Mouse (Mus musculus) monocyte, adult 5-6 weeks (primary cell): ENCODE measurements around the gene Lrp11. TPM values are rescaled to one million over a fixed set of nuclear protein-coding genes. Genes with fewer than 3 reads are reported as not detected.
"Not testable (repeated sequence)": the region's sequence is repeated elsewhere in the genome, so short reads cannot be mapped to it uniquely, and the experiment has no call there.

Source experiments
- ATAC-seq: fragments of 153-309, 156-312 bp; replicated peaks from 2 replicates; pipeline ENCODE4 v1.8.0; 2017; ENCODE audit warnings: mild to moderate bottlenecking; ENCODE audit not compliant: low TSS enrichment, insufficient number of reproducible peaks, severe bottlenecking, poor library complexity, low FRiP score
- total RNA-seq: library from RNA; stranded (forward); fragments of 200-1000, 200-491, 200-594 nt; gene quantifications from 3 replicates; pipeline ENCODE4 v1.2.3, GENCODE M21; 2017

Lrp11 gene
- total RNA-seq, 1 experiment from 2014 or later: 1.9 TPM

DNA sequence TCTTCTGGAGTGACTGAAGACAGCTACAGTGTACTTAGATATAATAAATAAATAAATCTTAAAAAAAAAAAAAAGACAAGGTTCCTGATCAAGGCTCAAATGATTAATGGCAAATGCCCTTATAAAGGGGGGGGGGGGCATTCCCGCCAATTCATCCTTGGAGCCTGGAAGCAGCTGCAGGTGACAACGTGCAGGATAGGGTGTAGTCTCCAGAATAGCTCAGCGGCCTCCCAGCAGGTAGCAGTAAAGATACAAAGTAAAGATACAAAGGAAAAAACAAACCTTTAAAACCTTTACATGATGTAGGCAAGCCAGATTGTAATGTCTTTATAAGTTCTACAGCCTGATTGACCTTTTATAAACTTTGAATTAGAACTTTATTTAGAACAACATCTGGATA is 28.0 kb downstream of the Lrp11 start:
- ATAC-seq: not testable (repeated sequence)

DNA sequence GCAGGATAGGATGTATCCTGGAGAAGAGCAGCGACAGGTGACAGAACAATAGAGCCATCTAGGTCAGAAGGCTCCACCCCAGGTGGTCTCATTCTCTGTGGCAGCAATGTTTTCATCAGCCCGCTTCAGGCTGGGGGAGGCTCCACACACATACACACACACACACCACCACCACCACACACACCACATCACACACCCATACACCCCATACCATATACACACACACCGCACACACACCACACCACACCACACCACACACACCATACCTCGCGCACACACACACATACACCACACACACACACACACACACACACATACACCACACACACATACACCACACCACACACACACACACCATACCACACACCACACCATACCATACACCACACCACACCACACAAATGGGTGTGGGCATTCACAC is 30.2 kb downstream of the Lrp11 start:
- ATAC-seq: no peak

DNA sequence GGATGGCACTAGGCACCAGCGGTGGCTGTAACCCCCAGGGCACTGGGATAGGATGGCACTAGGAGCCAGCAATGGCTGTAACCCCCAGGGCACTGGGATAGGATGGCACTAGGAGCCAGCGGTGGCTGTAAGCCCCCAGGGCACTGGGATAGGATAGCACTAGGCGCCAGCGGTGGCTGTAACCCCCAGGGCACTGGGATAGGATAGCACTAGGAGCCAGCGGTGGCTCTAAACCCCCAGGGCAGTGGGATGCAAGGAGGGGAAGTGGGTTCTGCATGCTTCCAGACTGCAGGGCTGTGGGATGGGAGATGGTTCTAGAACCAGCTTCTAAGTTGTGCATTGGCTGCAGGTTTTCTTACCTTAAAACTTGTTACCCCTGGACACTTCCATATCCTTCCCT is 31.1 kb downstream of the Lrp11 start:
- no peak for ATAC-seq

DNA sequence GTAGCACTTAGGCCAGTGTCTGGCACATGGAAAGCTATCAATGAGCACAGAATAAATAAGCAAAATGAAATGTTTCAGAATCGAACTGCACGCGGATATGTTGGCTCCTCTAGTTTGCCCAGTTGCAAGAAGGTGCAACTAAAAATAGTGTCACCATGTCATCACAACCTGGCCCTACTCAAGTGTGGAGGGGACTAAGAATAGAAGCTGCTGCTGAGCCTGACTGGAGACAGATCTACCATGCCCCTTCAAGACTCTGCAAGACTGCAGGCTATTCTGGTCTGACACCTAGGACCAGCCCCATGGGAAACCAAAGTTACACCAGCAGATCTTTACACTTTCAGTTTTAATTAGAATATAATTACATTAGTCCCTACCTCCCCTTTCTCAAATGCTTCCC is 32.8 kb downstream of the Lrp11 start:
- no peak for ATAC-seq

DNA sequence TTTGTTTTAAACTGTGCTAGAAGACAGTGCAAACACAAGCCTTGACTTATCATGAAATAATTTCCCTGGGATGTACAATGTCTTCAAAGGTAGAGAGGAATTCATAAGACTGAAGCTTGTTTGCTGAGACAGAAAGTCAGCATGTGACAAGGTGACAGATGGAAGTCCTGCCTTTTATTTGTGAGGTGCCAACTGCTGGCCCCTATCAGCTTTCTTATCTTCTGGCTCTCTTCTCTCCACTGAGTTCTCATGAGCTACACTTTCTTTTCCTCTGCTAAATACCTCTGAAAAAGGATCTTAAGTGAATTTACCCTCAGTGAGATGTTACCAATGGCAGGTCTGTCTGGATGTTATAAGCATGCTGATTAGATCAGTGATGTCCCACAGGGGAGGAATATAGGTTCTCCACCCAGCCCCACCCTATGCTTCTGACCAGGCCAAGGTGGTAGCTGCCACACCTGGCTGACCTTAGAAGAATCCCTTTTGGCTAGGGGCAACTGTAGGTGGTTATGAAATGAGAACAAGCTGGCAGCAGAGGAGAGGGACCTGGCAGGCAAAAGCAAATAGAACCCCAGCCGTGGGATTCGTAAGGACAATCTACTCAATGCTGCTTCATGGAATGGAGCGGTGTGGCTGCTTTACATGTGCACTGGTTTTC is 34.4 kb downstream of the Lrp11 start:
- ATAC-seq: no peak

DNA sequence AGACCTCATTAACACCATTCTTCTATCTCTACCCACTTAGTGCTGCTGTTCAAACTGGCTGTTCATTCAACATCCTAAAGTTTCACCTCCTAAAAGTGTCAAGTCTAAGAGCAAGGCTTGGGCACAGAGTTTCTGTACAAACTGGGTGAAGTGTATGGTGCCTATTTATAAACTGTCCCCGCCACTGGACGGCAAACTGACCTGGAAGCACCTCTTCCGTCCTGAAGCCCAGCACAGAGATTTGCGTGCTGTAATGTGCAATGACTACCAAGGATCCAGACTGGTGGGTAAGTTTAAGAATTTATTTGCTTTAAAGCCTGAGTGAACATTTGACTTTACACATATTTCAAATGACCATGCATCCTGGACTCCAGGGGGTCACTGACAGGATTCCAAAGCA is 39.5 kb downstream of the Lrp11 start:
- no peak for ATAC-seq

DNA sequence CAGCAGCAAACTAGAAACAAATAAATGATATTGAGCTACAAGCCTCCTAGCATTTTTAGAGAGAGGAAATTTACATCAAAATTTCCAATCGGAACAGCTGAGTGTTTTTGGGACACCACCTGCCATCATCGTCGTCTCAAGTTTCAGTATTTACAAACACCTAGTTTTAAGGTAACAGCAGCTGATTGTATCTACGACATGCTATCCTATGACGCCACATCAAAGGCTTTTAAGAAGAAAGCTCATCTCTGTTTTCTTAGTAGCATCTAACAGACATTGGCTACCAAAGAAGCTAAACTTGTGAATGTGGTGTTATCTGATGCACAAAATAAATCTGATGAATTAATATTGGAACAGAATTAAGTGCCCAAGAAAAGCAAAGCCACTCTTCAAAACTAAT is 40.7 kb downstream of the Lrp11 start:
- ATAC-seq: no peak

DNA sequence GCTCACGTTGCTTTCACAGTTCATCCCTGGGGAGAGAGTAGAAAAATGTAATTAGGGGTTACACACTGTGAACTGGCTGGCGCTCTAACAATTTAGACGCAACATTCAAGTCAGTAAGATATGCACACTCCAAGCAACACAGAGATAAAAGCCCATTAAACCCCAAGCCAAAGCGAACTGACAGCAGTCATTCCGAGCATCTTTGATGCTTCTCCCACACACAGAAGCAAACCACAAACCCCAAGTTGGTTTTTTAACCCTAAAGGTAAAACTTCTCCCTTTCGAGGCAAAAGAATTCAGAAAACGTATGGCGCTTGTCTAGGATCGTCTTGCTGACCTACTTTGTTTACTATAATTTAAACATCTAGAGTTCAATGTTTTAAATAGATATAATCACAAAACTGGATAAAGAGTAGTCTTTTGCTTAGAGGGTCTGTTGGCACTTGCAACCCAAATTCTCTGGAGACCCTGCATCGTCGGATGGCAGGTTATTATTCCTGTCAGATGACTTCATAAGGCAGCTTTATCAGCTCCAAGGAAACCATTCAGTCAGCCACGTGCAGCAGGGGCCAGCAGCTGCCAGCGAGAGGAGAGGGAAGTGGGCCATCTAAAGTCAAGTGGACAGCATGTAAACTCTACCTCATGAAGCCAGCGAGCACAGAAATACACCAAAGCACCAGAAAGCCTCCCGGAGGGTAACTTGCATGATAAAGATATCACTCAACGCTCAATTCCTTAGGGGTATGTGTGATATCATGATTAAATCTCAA is 41.5 kb downstream of the Lrp11 start:
- no peak for ATAC-seq

DNA sequence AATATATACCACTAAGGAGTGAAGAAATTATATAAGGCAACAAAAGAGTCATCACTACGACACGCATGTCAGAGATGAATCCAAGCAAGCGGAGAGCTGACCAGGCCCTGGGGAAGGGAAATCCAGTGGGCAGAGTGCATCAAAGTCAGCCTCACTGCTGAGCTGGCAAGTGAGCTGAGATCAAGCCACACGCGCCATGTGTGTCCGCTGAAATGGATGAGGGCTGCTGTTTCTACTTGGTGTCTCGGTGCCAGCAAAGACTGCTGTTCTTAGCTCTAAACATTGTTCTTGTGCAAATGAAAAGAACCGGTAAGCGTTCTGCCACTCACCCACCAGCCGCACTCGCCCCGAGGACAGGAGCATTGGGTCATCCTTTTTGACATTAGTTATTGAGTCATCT is 50.8 kb downstream of the Lrp11 start:
- ATAC-seq: no peak

DNA sequence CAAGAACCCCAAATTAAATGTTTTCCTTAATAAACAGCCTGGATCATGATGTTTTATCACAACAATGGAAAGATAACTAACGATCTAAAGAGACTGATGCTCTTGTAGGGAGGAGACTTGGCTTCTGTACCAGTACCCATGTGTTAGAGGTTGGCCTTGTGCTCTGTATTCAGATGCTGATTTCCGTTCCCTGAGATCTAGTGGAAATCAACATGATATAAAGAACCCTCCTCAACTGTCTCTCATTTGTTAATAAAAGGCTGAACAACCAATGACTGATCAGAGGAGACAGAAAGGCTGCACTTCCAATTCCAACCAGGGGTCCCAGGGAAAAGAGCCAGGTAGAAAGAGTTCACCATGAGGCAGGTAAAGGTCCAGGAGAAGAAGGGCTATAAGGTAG is 56.3 kb downstream of the Lrp11 start:
- ATAC-seq: no peak

DNA sequence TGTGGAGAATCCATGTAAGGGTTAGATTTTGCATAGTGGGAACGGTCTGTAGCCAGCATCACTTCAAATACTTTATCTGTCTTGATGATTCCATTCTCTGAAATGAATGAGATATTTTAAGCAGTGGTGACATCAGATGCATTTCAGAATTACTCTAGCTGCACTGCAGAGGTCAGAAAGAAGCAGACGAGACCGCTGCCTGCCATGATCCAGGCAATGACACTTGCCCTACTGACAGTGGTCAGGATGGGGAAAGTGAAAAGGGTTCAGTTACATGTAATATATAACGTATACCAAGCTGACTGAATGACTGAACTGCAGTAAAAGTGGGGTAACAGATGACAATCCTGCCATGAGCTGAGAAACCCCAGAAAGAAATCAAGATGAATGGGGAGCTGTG is 59.5 kb downstream of the Lrp11 start:
- no peak for ATAC-seq

DNA sequence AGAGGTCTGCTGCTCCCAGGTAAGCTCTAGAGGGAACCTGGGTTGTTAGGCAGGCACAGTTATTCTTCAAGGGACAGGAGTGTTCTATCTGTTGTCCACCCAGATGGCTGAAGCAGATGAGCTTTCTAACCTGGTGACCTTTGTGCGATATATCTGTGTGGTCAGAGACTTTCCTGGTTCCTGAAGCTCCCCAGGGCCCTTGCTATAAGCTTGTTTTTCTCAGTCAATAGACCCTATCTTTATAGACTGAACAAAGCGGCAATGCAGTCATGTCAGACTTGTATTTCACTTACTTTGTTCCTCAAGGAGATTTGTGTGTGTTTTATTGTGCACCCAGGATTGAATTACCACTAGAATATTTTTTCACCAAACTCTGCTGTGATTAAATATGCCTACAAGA is 61.5 kb downstream of the Lrp11 start:
- no peak for ATAC-seq

DNA sequence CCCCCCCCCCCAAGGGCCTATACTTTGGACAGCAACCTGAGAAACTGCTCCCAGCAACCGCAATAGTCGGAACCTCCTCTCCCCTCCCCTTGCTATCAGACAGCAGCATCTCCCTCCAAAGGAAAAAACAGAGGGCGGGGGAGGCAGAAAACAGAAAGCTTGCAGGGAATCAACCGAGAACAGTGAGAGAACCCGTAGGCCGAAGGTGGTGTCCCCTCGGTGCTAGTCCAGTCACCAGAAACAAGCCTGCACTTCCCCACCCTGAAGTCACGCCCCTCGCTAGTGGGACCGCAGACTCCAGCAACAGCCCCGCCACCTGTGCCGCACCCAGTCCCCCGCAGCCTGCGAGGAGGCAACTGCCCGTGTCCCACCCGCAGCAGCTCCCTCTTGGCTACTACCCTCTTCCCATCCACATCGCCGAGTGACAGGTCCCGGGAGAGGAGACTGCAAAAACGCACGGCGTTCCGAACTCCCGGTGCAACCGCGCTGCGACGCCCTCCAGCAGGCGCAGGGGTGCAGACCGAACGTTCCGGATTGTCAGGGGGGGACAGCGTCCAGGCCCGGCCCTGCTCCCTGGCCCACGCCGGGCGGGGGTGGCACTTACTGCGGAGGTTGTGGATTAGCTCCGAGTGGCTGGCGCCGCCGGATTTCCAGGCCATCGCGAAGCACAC is 73.0 kb downstream of the Lrp11 start:
- ATAC-seq: peak; percentile 45

DNA sequence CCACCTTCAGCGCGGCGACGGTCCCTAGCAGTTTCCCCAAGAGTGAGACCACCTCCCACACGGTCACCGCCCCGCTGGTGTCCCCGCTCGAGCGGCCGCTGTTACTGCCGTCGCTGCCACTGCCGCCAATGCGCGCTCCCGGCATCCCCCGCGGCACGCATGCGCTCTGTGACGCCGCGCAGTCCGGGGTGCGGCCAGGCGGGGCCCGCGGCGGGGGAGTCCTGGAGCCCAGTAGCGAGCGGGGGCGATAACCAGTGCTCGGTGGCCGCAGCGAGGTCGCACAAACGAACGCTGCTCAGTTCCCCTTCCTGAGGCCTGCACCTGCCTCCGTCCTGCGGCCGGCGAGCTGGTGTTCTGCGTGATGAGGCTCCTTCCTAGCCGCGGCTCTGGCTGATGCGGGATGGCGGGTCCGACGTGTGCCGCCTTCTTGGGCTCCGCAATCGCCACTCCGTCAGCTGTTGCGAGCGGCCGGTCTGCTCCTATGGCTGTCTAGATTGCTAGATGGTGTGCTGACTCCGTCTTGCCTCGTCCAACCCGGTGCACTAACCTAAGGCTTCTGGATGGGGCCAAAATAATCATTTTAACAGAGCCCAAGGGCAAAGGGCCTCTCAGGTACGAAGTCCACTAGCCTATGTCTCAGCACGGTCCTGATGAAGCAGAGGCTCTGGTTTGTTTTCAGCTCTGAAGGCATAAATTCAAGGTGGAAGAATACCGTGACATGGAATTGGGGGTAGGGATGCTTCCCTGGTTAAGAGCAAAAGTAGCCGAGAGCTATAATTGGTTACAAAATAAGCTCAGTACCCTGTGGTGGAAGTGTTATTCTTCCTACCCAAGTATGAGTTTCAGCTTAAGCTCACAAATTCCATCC is 73.8 kb downstream of the Lrp11 start:
- ATAC-seq: peak; percentile 37

DNA sequence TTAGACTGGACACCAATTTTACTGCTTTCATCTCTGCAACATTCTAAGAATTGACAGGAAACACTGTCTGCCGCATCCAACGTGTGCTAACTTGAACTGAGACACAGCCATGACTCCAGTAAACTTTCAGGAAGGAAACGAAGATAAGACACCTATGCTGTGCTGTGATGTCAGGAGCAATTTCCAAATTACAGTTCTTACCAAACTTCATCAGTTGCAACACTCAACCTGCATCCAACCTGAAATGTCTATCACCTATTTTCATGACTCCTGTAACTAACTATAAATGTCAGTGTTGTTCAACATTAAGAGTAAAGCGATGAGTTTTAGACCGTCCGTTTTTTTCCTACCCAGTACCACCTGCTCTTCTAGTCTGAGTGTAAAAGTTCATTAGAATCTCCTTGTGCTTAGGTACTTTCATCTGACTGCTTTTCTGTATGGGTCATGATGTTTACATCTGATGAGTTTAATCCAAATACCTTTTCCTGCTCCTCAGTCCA is 74.5 kb downstream of the Lrp11 start:
- no peak for ATAC-seq

DNA sequence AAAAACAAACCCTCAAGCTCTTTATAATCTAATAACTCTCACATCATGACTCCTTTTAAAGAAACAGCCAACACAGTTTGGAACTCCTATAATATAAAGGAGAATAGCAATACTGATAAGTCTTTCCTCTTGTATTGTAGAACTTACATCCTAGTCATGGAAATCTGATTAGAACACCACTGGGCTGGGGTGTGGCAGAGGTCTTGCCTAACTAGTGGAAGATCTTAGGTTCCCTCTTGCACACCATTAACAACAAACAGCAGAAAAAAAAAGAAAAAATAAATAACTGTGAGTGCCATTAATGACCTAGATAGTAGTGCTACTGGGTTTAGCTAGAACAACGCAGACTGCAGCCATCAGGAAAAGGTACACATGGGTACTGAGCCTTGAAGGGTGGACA is 75.3 kb downstream of the Lrp11 start:
- no peak for ATAC-seq

DNA sequence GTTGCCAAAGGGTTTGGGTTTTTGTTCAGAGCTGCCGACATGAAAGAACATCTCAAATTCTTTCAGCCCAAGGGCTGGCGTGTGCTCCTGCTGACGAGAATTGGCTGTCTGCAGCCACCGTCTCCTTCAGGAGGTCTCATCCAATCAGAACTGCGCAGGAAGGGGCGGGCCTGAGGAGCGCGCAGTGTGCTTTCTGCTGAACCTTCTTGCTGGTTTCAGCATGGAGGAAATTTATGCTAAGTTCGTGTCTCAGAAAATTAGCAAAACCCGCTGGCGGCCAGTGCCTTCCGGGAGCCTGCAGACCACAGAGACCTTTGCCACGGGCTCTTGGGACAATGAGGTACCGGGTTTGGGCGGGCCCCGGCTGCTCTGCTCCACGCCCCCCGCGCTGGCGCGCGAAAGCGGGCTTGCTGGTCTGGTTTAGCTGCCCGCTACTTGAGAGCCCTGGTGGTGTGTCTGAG is 77.8 kb downstream of the Lrp11 start, which contains the start of gene Nup43:
Gene Nup43 (plus strand): TSS at position 162 of the 461 bp plus-strand sequence.
- ATAC-seq: peak; percentile 87

DNA sequence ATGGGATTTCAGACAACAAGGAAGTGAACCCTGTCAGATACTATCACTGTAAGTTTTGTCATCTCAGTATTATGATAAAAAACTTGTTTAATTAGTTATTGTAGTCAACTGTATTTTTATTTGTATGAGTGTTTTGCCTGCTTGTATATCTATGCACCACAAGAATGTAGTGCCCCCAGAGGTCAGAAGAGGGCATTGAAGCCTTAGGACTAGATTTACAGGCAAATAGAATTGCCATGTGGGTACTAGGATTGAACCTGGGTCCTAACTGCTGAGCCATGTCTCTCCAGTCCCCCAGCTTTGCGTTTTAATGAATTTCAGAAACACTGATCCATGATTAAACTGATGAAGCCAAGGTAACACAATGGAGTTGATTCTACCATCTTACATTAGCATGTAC is 84.1 kb downstream of the Lrp11 start:
- ATAC-seq: peak; percentile 85
